Mouse (Mus musculus) spleen, adult 18-20 months (tissue): ENCODE data around the gene Rdh16.
"Not testable (repeated sequence)": the region's sequence is repeated elsewhere in the genome, so short reads cannot be mapped to it uniquely, and the experiment has no call there.

Experiments used
- DNase-seq, 2 experiments: peaks; one replicate each; pipeline ENCODE4 v3.0.0; 2022; ENCODE audit warnings: mixed read lengths in 2 of 2

Rdh16 gene

GRCm38 (mm10) chr10:127835292-127835691 lies 34.3 kb downstream of the Rdh16 start:
- DNase-seq: no peak

GRCm38 (mm10) chr10:127837793-127838192 lies 36.8 kb downstream of the Rdh16 start:
- DNase-seq: not testable (repeated sequence)

GRCm38 (mm10) chr10:127838539-127838938 lies 37.6 kb downstream of the Rdh16 start:
- DNase-seq: no peak

- DNase-seq: no peak
Observed at GRCm38 (mm10) chr10:127840776-127841175, 39.8 kb downstream of the Rdh16 start.

- not testable (repeated sequence) for DNase-seq
Observed at GRCm38 (mm10) chr10:127845945-127846344, 45.0 kb downstream of the Rdh16 start.

- no peak for DNase-seq
Observed at GRCm38 (mm10) chr10:127848089-127848488, 47.1 kb downstream of the Rdh16 start.

- no peak for DNase-seq
Observed at GRCm38 (mm10) chr10:127849628-127850027, 48.7 kb downstream of the Rdh16 start, which contains the start of gene Rdh19. Gene Rdh19, plus strand, starts transcription at chr10:127849928.

- DNase-seq: no peak
Observed at GRCm38 (mm10) chr10:127856376-127856775, 55.4 kb downstream of the Rdh16 start.

- no peak for DNase-seq
Observed at GRCm38 (mm10) chr10:127864931-127865330, 64.0 kb downstream of the Rdh16 start.

- DNase-seq: no peak
Observed at GRCm38 (mm10) chr10:127866232-127866631, 65.3 kb downstream of the Rdh16 start, which contains the start of gene Rdh16f2. Gene Rdh16f2, plus strand, starts transcription at chr10:127866474.

- DNase-seq: no peak
Observed at GRCm38 (mm10) chr10:127872484-127872883, 71.5 kb downstream of the Rdh16 start.

GRCm38 (mm10) chr10:127877681-127878080 lies 76.7 kb downstream of the Rdh16 start:
- no peak for DNase-seq

GRCm38 (mm10) chr10:127878262-127879057 lies 77.5 kb downstream of the Rdh16 start:
- DNase-seq: no peak

GRCm38 (mm10) chr10:127879155-127879688 lies 78.3 kb downstream of the Rdh16 start:
- DNase-seq: no peak

GRCm38 (mm10) chr10:127881041-127881440 lies 80.1 kb downstream of the Rdh16 start:
- DNase-seq: no peak

GRCm38 (mm10) chr10:127886551-127886950 lies 85.6 kb downstream of the Rdh16 start:
- DNase-seq: no peak

GRCm38 (mm10) chr10:127886971-127887370 lies 86.0 kb downstream of the Rdh16 start:
- DNase-seq: no peak

GRCm38 (mm10) chr10:127888605-127889004 lies 87.7 kb downstream of the Rdh16 start, which contains the start of gene Rdh7:
Gene Rdh7, minus strand, starts transcription at chr10:127888817.
- no peak for DNase-seq

GRCm38 (mm10) chr10:127891481-127891880 lies 90.5 kb downstream of the Rdh16 start:
- no peak for DNase-seq

- DNase-seq: not testable (repeated sequence)
Observed at GRCm38 (mm10) chr10:127893163-127894022, 92.4 kb downstream of the Rdh16 start.
